Mouse (Mus musculus) liver, embryonic 13.5 days (tissue): ENCODE measurements around the gene Rap1gds1. TPM values are rescaled to one million over a fixed set of nuclear protein-coding genes. Genes with fewer than 3 reads are reported as not detected.

Experiments
- ATAC-seq: fragments of 200-750 bp; cut with Nextera tagmentation; 2 replicates; pipeline ENCODE4 v1.8.0; 2017; ENCODE audit warnings: low read depth, mild to moderate bottlenecking, moderate number of reproducible peaks, moderate library complexity
- DNase-seq: peaks from one replicate; pipeline ENCODE4 v3.0.0; 2022
- H3K27ac ChIP-seq: fragments of 300-500 bp; sonication (generic); 2 replicates; pipeline ENCODE4 v1.5.1; 2015; ENCODE audit warnings: moderate library complexity, mild to moderate bottlenecking, inconsistent platforms
- H3K27me3 ChIP-seq: fragments of 300-500 bp; sonication (generic); 2 replicates; pipeline ENCODE4 v1.6.1; 2015; ENCODE audit warnings: mild to moderate bottlenecking, inconsistent platforms
- H3K36me3 ChIP-seq: fragments of 300-500 bp; sonication (generic); 2 replicates; pipeline ENCODE4 v1.6.1; 2015; ENCODE audit warnings: mild to moderate bottlenecking, inconsistent platforms
- H3K4me1 ChIP-seq: fragments of 300-500 bp; sonication (generic); replicated peaks from 2 replicates; pipeline ENCODE4 v1.6.1; 2015; ENCODE audit warnings: inconsistent platforms
- H3K4me2 ChIP-seq: fragments of 300-500 bp; sonication (generic); 2 replicates; pipeline ENCODE4 v1.6.1; 2015; ENCODE audit warnings: inconsistent platforms, mild to moderate bottlenecking, moderate library complexity
- H3K4me3 ChIP-seq: fragments of 300-500 bp; sonication (generic); replicated peaks from 2 replicates; pipeline ENCODE4 v1.5.1; 2015; ENCODE audit warnings: mild to moderate bottlenecking, inconsistent platforms
- H3K9ac ChIP-seq: fragments of 300-500 bp; sonication (generic); 2 replicates; pipeline ENCODE4 v1.6.1; 2015; ENCODE audit warnings: mild to moderate bottlenecking, inconsistent platforms
- H3K9me3 ChIP-seq: fragments of 300-500 bp; sonication (generic); replicated peaks from 2 replicates; pipeline ENCODE4 v1.6.1; 2016; ENCODE audit warnings: inconsistent platforms
- WGBS: fragments of 180-500 bp; shearing (Covaris S2); methylation state at CpG from one replicate; pipeline ENCODE4 v1.1.7; 2015; ENCODE audit not compliant: insufficient replicate concordance; 5-methylcytosine and 5-hydroxymethylcytosine counted together
- polyA plus RNA-seq: library from polyadenylated mRNA; unstranded; fragments of >200 nt; fragmentation: Nextera tagmentation; extraction: Ambion mirVana; gene quantifications from 2 replicates; pipeline ENCODE4 v1.2.1, GENCODE M21; 2015

The Rap1gds1 gene
- polyA plus RNA-seq, 1 experiment from 2014 or later, result 18.2 TPM

GRCm38 (mm10) chr3:139042433-139042854 lies 32.6 kb downstream of the Rap1gds1 start:
- H3K9me3 ChIP-seq, result no peaks in the 10 kb centered on the region
- H3K4me2 ChIP-seq, result no peak overlapping the region

DNA sequence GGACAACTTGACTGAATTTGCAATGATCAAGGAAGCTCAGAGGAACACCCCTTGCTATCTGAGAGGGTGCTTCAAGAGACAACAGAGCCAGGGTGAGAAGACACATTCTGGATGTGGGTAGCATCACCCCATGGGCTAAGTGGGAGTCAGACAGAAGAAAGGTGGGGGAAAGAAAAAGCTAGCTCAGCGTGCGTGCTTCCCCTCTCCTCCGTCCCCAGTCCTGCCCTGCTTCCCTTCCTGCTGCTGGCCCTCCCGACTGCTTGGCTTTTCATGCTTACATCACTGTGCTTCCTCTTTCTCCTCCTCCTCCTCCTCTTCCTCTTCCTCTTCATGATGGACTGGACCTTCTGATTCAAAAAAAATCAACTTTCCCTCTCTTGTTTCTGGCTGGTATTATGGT lies 33.1 kb downstream of the Rap1gds1 start:
- Histone ChIP-seq H3K4me3 (no peak overlapping the region), H3K27ac (no peak overlapping the region; the same call in 1 of the 2 replicates), H3K27me3 (no peaks in the 10 kb centered on the region), H3K4me2 (no peak overlapping the region), H3K36me3 (no peaks in the 10 kb centered on the region), H3K9me3 (no peaks in the 10 kb centered on the region), H3K9ac (no peak overlapping the region), H3K4me1 (peaks cover 6% of the 10 kb centered on the region; the same call in 1 of the 2 replicates)
- DNase-seq, result no peak
- 33% methylated on average over 4 of the region's 4 CpGs for WGBS
- peak; percentile 48; the same call in 1 of the 2 replicates for ATAC-seq

More at GRCm38 (mm10) chr3:139042433-139042854, 32.6 kb downstream of the Rap1gds1 start:
- 33% methylated on average over 3 of the region's 3 CpGs for WGBS
- H3K36me3 ChIP-seq, result no peaks in the 10 kb centered on the region
- peaks cover 6% of the 10 kb centered on the region; the same call in 1 of the 2 replicates for H3K4me1 ChIP-seq
- DNase-seq (no peak), ATAC-seq (peak; percentile 41)
- H3K27me3 ChIP-seq, result no peaks in the 10 kb centered on the region
- H3K27ac ChIP-seq, result no peak overlapping the region
- H3K4me3 ChIP-seq, result no peak overlapping the region
- H3K9ac ChIP-seq, result no peak overlapping the region

DNA sequence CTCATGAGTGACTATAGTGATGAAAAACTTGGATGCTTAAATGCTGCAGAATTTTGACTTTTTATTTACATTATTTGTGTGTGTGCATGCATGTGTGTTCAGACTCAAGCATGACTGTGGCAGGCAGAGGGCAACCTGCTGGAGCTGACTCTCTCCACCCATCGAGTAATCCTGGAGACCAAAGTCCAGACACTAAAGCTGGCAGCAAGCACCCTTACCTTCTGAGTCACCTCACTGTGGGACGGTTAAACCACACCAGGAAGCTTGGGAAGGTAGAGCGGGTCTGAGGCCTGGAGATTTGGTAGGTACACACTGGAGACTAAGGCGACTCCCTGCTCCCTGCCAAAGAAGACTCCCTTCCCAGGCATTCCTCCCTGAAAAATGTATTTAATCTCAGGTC lies 38.0 kb downstream of the Rap1gds1 start:
- H3K27me3 ChIP-seq, result no peaks in the 10 kb centered on the region
- H3K4me3 ChIP-seq, result no peak overlapping the region
- ATAC-seq (no peak), DNase-seq (no peak)
- no peaks in the 10 kb centered on the region for H3K9me3 ChIP-seq
- 65% methylated on average over 4 of the region's 4 CpGs for WGBS
- no peaks in the 10 kb centered on the region for H3K4me1 ChIP-seq
- H3K4me2 ChIP-seq, result no peak overlapping the region
- no peaks in the 10 kb centered on the region for H3K36me3 ChIP-seq
- no peak overlapping the region for H3K27ac ChIP-seq
- no peak overlapping the region for H3K9ac ChIP-seq

GRCm38 (mm10) chr3:139033179-139033578 lies 41.8 kb downstream of the Rap1gds1 start:
- DNase-seq (no peak), ATAC-seq (no peak)
- no peak overlapping the region for H3K9ac ChIP-seq
- no peak overlapping the region for H3K27ac ChIP-seq
- H3K4me3 ChIP-seq, result no peak overlapping the region
- 70% methylated on average over 6 of the region's 6 CpGs for WGBS
- no peak overlapping the region for H3K4me2 ChIP-seq
- H3K4me1 ChIP-seq, result no peaks in the 10 kb centered on the region
- no peaks in the 10 kb centered on the region for H3K27me3 ChIP-seq
- H3K9me3 ChIP-seq, result no peaks in the 10 kb centered on the region
- H3K36me3 ChIP-seq, result no peaks in the 10 kb centered on the region

- ATAC-seq, result no peak
- no peak overlapping the region for H3K27ac ChIP-seq
- no peak overlapping the region for H3K4me3 ChIP-seq
- H3K9me3 ChIP-seq, result no peaks in the 10 kb centered on the region
- no peak for DNase-seq
- H3K4me1 ChIP-seq, result no peaks in the 10 kb centered on the region
- no peak overlapping the region for H3K4me2 ChIP-seq
- WGBS, result 84% methylated on average over 4 of the region's 4 CpGs
- H3K36me3 ChIP-seq, result no peaks in the 10 kb centered on the region
- H3K9ac ChIP-seq, result no peak overlapping the region
- no peaks in the 10 kb centered on the region for H3K27me3 ChIP-seq
Observed at GRCm38 (mm10) chr3:139030644-139031227, 44.3 kb downstream of the Rap1gds1 start.

- 64% methylated on average over 5 of the region's 5 CpGs for WGBS
- no peak overlapping the region for H3K27ac ChIP-seq
- no peaks in the 10 kb centered on the region for H3K27me3 ChIP-seq
- H3K36me3 ChIP-seq, result no peaks in the 10 kb centered on the region
- ATAC-seq, result no peak
- no peak overlapping the region for H3K4me2 ChIP-seq
- H3K9me3 ChIP-seq, result no peaks in the 10 kb centered on the region
- no peak for DNase-seq
- no peak overlapping the region for H3K4me3 ChIP-seq
- peaks cover 9% of the 10 kb centered on the region for H3K4me1 ChIP-seq
- H3K9ac ChIP-seq, result no peak overlapping the region
Observed at GRCm38 (mm10) chr3:139025077-139025476, 49.9 kb downstream of the Rap1gds1 start.

DNA sequence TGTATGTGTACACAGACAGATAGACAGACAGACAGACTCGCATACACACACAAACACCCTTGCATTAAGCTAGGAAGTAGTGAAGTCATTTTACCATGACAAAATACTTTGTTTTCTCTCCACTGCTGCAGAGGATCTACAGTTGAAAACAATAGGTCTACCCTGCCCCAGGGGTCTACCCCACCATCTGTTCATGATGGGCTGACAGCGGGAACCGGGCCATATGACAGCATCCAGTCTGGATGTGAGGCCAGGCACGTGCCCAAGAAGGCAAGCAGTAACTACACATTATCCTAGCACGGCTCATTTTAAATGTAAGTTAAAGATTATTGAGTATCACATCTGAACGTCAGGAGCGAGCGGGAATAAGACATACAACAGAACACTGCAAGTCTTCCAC lies 51.4 kb downstream of the Rap1gds1 start:
- Histone ChIP-seq H3K36me3 (no peaks in the 10 kb centered on the region), H3K9me3 (no peaks in the 10 kb centered on the region), H3K27ac (no peak overlapping the region), H3K4me3 (no peak overlapping the region), H3K4me2 (no peak overlapping the region), H3K4me1 (peaks cover 9% of the 10 kb centered on the region), H3K9ac (no peak overlapping the region), H3K27me3 (no peaks in the 10 kb centered on the region)
- DNase-seq (no peak), ATAC-seq (no peak)
- WGBS, result 85% methylated on average over 8 of the region's 8 CpGs

- H3K27me3 ChIP-seq, result no peaks in the 10 kb centered on the region
- H3K9ac ChIP-seq, result no peak overlapping the region
- no peak overlapping the region for H3K27ac ChIP-seq
- no peak for DNase-seq
- H3K4me1 ChIP-seq, result no peaks in the 10 kb centered on the region
- no peak overlapping the region for H3K4me3 ChIP-seq
- WGBS, result 52% methylated on average over 9 of the region's 9 CpGs
- H3K4me2 ChIP-seq, result no peak overlapping the region
- ATAC-seq, result no peak
- H3K9me3 ChIP-seq, result no peaks in the 10 kb centered on the region
- H3K36me3 ChIP-seq, result peaks cover 3% of the 10 kb centered on the region; the same call in 1 of the 2 replicates
Observed at GRCm38 (mm10) chr3:139012352-139012751, 62.6 kb downstream of the Rap1gds1 start.

- DNase-seq (no peak), ATAC-seq (no peak)
- Histone ChIP-seq H3K4me1 (no peaks in the 10 kb centered on the region), H3K4me2 (no peak overlapping the region), H3K27ac (no peak overlapping the region), H3K27me3 (no peaks in the 10 kb centered on the region), H3K36me3 (no peaks in the 10 kb centered on the region), H3K4me3 (no peak overlapping the region), H3K9me3 (no peaks in the 10 kb centered on the region), H3K9ac (no peak overlapping the region)
Observed at GRCm38 (mm10) chr3:139005669-139006068, 69.3 kb downstream of the Rap1gds1 start.

DNA sequence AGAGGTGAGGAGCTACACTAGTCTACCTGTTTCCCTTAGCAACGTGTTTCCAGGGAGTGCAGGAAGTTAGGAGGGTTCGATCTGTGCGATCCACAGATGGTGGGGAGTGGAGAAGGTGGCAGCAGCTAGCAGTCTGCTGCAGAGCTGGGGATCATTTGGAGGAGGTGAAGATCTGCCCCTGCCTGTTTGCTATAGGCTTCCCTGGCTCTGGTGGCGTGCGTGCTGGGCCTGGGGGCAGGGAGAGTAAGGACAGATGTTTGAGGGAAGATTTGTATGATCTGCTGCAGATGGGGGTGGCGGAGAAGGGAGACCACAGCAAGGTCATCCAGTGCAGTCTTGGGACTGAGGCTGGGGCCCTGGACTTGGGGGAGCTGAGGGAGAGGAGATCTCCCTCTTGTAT lies 72.2 kb downstream of the Rap1gds1 start:
- no peak overlapping the region for H3K27ac ChIP-seq
- no peaks in the 10 kb centered on the region for H3K36me3 ChIP-seq
- H3K9ac ChIP-seq, result no peak overlapping the region
- 78% methylated on average over 6 of the region's 6 CpGs for WGBS
- no peaks in the 10 kb centered on the region for H3K9me3 ChIP-seq
- H3K4me1 ChIP-seq, result no peaks in the 10 kb centered on the region
- no peak overlapping the region for H3K4me3 ChIP-seq
- no peak for ATAC-seq
- no peak overlapping the region for H3K4me2 ChIP-seq
- DNase-seq, result no peak
- no peaks in the 10 kb centered on the region for H3K27me3 ChIP-seq

DNA sequence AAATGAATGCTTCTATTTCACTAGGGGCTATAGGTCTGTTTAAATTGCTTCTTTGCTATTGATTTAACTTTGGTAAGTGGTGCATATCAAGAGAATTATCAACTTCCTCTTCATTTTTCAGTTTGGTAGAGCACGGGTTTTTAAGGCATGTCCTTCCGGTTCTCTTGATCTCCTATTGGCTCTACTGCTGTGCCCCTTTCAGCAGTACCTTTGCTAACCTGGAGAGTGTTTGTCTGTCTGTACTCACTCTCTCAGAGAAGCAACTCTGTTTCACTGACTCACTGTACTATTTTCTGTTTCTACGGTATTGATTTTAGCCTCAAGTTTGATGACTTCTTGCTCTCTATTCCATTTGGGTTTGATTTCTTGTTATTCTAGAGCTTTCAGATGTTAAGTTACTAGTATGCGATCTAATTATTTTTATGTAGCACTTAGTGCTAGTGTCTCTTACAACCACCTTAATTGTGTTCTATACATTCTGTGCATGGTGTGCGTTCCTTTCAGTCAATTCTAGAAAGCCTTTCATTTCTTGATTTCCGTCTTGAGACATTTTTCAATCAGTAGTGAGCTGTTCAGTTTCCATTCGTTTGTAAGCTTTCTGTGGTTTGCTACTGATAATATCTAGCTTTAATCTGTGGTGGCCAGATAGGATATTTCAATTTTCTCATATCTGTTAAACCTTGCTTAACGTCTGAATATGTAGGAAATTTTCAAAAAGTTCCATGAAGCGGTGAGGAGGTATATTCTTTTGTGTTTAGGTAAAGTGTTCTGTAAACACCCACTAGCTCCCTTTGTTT lies 74.7 kb downstream of the Rap1gds1 start:
- WGBS, result 64% methylated on average over 9 of the region's 9 CpGs
- no peak for ATAC-seq
- no peaks in the 10 kb centered on the region for H3K9me3 ChIP-seq
- no peaks in the 10 kb centered on the region for H3K27me3 ChIP-seq
- H3K9ac ChIP-seq, result no peak overlapping the region
- no peak for DNase-seq
- H3K4me2 ChIP-seq, result no peak overlapping the region
- peaks cover 10% of the 10 kb centered on the region for H3K36me3 ChIP-seq
- no peaks in the 10 kb centered on the region for H3K4me1 ChIP-seq
- no peak overlapping the region for H3K4me3 ChIP-seq
- H3K27ac ChIP-seq, result no peak overlapping the region

DNA sequence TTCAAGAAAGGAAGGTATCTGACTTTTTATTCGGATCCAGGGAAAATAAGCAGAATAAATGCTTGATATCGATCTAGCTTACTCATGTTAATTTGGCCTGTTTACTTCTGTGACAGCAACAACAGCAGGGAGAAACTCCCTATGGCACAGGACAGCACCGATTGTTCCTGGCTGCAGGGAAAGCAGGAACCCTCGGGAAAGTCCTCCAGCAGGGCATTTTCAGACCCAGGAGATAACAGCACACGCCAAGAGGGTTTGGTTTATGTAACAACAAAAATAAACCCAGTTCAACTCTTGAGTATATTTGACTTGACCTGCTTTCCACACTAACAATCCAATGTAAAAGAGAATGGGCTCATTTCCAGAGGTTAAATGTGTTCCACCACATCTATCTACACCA lies 81.5 kb downstream of the Rap1gds1 start:
- H3K9ac ChIP-seq, result no peak overlapping the region
- H3K4me2 ChIP-seq, result no peak overlapping the region
- no peak overlapping the region for H3K27ac ChIP-seq
- no peak for ATAC-seq
- H3K9me3 ChIP-seq, result no peaks in the 10 kb centered on the region
- WGBS, result 63% methylated on average over 5 of the region's 5 CpGs
- no peak for DNase-seq
- no peaks in the 10 kb centered on the region for H3K27me3 ChIP-seq
- peaks cover 10% of the 10 kb centered on the region for H3K36me3 ChIP-seq
- no peak overlapping the region for H3K4me3 ChIP-seq
- no peaks in the 10 kb centered on the region; the same call in 1 of the 2 replicates for H3K4me1 ChIP-seq
